Mouse (Mus musculus) stomach, embryonic 16.5 days (tissue): ENCODE measurements around the gene Palm3. TPM values are rescaled to one million over a fixed set of nuclear protein-coding genes. Genes with fewer than 3 reads are reported as not detected.

ENCODE experiments used
- ATAC-seq: fragments of 200-750 bp; cut with Nextera tagmentation; 2 replicates; pipeline ENCODE4 v1.8.0; 2017; ENCODE audit warnings: moderate number of reproducible peaks, moderate TSS enrichment; ENCODE audit not compliant: insufficient read depth, low FRiP score
- H3K27ac ChIP-seq: fragments of 300-500 bp; sonication (generic); 2 replicates; pipeline ENCODE4 v1.5.1; 2014; ENCODE audit warnings: low read length
- H3K27me3 ChIP-seq: fragments of 300-500 bp; sonication (generic); 2 replicates; pipeline ENCODE4 v1.6.1; 2014; ENCODE audit warnings: low read length, control low read depth, mixed read lengths; ENCODE audit not compliant: control insufficient read depth, insufficient read depth
- H3K36me3 ChIP-seq: fragments of 300-500 bp; sonication (generic); 2 replicates; pipeline ENCODE4 v1.6.1; 2014; ENCODE audit warnings: low read length; ENCODE audit not compliant: control insufficient read depth, insufficient read depth
- H3K4me1 ChIP-seq: fragments of 300-500 bp; sonication (generic); 2 replicates; pipeline ENCODE4 v1.6.1; 2014; ENCODE audit warnings: low read length, control low read depth, mixed read lengths; ENCODE audit not compliant: control insufficient read depth, insufficient read depth
- H3K4me2 ChIP-seq: fragments of 300-500 bp; sonication (generic); 2 replicates; pipeline ENCODE4 v1.6.1; 2014; ENCODE audit warnings: low read depth, low read length, mixed read lengths
- H3K4me3 ChIP-seq: fragments of 300-500 bp; sonication (generic); replicated peaks from 2 replicates; pipeline ENCODE4 v1.5.1; 2014; ENCODE audit warnings: mild to moderate bottlenecking, low read length
- H3K9ac ChIP-seq: fragments of 300-500 bp; sonication (generic); 2 replicates; pipeline ENCODE4 v1.6.1; 2014; ENCODE audit warnings: low read length
- H3K9me3 ChIP-seq: fragments of 300-500 bp; sonication (generic); replicated peaks from 2 replicates; pipeline ENCODE4 v1.6.1; 2016; ENCODE audit warnings: low read length, control low read depth; ENCODE audit not compliant: control insufficient read depth
- whole genome bisulfite sequencing: fragments of 180-500 bp; shearing (Covaris S2); extraction: QIAGEN DNeasy Blood & Tissue Kit; methylation state at CpG from one replicate; pipeline ENCODE4 v1.1.7; 2014; 5-methylcytosine and 5-hydroxymethylcytosine counted together
- polyA plus RNA-seq: library from polyadenylated mRNA; unstranded; fragments of >200 nt; fragmentation: Nextera tagmentation; extraction: Ambion mirVana; gene quantifications from 2 replicates; pipeline ENCODE4 v1.2.1, GENCODE M21; 2015

Gene Palm3
- polyA plus RNA-seq, 1 experiment from 2014 or later, result 4.1 TPM

- peak overlapping the region; percentile 51 for H3K4me3 ChIP-seq
- no peak overlapping the region for H3K27ac ChIP-seq
- H3K4me1 ChIP-seq, result peaks cover 26% of the 10 kb centered on the region
- H3K9me3 ChIP-seq, result no peaks in the 10 kb centered on the region
- H3K4me2 ChIP-seq, result peak overlapping the region; percentile 80
- H3K27me3 ChIP-seq, result peaks cover 33% of the 10 kb centered on the region
- H3K36me3 ChIP-seq, result no peaks in the 10 kb centered on the region
- 15% methylated on average over 35 of the region's 35 CpGs for WGBS
- 0 out of 2 replicates have a peak, but pooled peaks have one; percentile 13 for ATAC-seq
- peak overlapping the region; percentile 58; the same call in 1 of the 2 replicates for H3K9ac ChIP-seq
These were observed 8.6 kb upstream of the Palm3 start for GRCm38 (mm10) chr8:84012499-84013165.

GRCm38 (mm10) chr8:84015833-84016232 is 5.4 kb upstream of the Palm3 start:
- peaks cover 23% of the 10 kb centered on the region for H3K27me3 ChIP-seq
- H3K4me3 ChIP-seq, result no peak overlapping the region
- H3K36me3 ChIP-seq, result no peaks in the 10 kb centered on the region
- H3K27ac ChIP-seq, result no peak overlapping the region
- peaks cover 18% of the 10 kb centered on the region for H3K4me1 ChIP-seq
- H3K4me2 ChIP-seq, result no peak overlapping the region
- WGBS, result 92% methylated on average over 5 of the region's 5 CpGs
- ATAC-seq, result no peak
- no peak overlapping the region for H3K9ac ChIP-seq
- H3K9me3 ChIP-seq, result no peaks in the 10 kb centered on the region

- H3K27me3 ChIP-seq, result no peaks in the 10 kb centered on the region
- WGBS, result 72% methylated on average over 9 of the region's 9 CpGs
- no peak overlapping the region for H3K4me3 ChIP-seq
- H3K36me3 ChIP-seq, result no peaks in the 10 kb centered on the region
- H3K27ac ChIP-seq, result no peak overlapping the region
- H3K4me1 ChIP-seq, result peaks cover 25% of the 10 kb centered on the region
- ATAC-seq, result no peak
- H3K9ac ChIP-seq, result no peak overlapping the region
- no peak overlapping the region for H3K4me2 ChIP-seq
- H3K9me3 ChIP-seq, result no peaks in the 10 kb centered on the region
These were observed 1.5 kb upstream of the Palm3 start for GRCm38 (mm10) chr8:84019738-84020137.

- H3K27ac ChIP-seq, result 0 out of 2 replicates have a peak overlapping the region, but pooled peaks have one; percentile 4
- H3K9ac ChIP-seq, result peak overlapping the region; percentile 29
- no peaks in the 10 kb centered on the region for H3K27me3 ChIP-seq
- peaks cover 30% of the 10 kb centered on the region for H3K4me1 ChIP-seq
- no peaks in the 10 kb centered on the region for H3K9me3 ChIP-seq
- ATAC-seq, result no peak
- no peaks in the 10 kb centered on the region for H3K36me3 ChIP-seq
- peak overlapping the region; percentile 10 for H3K4me3 ChIP-seq
- WGBS, result 37% methylated on average over 12 of the region's 12 CpGs
- peak overlapping the region; percentile 37 for H3K4me2 ChIP-seq
These were observed 298 bp downstream of the Palm3 start for GRCm38 (mm10) chr8:84021569-84021968.

GRCm38 (mm10) chr8:84023085-84023484 is 1.8 kb downstream of the Palm3 start:
- peaks cover 35% of the 10 kb centered on the region for H3K4me1 ChIP-seq
- ATAC-seq, result no peak
- H3K4me3 ChIP-seq, result no peak overlapping the region
- no peak overlapping the region for H3K27ac ChIP-seq
- 0 out of 2 replicates have a peak, but pooled peaks cover 5% of the 10 kb centered on the region for H3K27me3 ChIP-seq
- H3K36me3 ChIP-seq, result no peaks in the 10 kb centered on the region
- H3K4me2 ChIP-seq, result no peak overlapping the region
- no peaks in the 10 kb centered on the region for H3K9me3 ChIP-seq
- 10% methylated on average over 5 of the region's 5 CpGs for WGBS
- H3K9ac ChIP-seq, result 0 out of 2 replicates have a peak overlapping the region, but pooled peaks have one; percentile 22

GRCm38 (mm10) chr8:84023631-84024030 is 2.4 kb downstream of the Palm3 start:
- WGBS, result 41% methylated on average over 1 of the region's 1 CpGs
- H3K4me2 ChIP-seq, result no peak overlapping the region

GRCm38 (mm10) chr8:84024171-84024570 is 2.9 kb downstream of the Palm3 start:
- 20% methylated on average over 10 of the region's 10 CpGs for WGBS
- Histone ChIP-seq H3K9ac (no peak overlapping the region), H3K36me3 (no peaks in the 10 kb centered on the region), H3K9me3 (no peaks in the 10 kb centered on the region), H3K4me3 (no peak overlapping the region), H3K4me2 (no peak overlapping the region), H3K27me3 (0 out of 2 replicates have a peak, but pooled peaks cover 5% of the 10 kb centered on the region), H3K27ac (no peak overlapping the region), H3K4me1 (peaks cover 35% of the 10 kb centered on the region)
- ATAC-seq, result no peak

More at GRCm38 (mm10) chr8:84023631-84024030, 2.4 kb downstream of the Palm3 start:
- 0 out of 2 replicates have a peak, but pooled peaks cover 5% of the 10 kb centered on the region for H3K27me3 ChIP-seq
- no peak overlapping the region for H3K27ac ChIP-seq
- no peaks in the 10 kb centered on the region for H3K36me3 ChIP-seq
- peaks cover 35% of the 10 kb centered on the region for H3K4me1 ChIP-seq
- ATAC-seq, result no peak
- H3K9ac ChIP-seq, result no peak overlapping the region
- no peaks in the 10 kb centered on the region for H3K9me3 ChIP-seq
- H3K4me3 ChIP-seq, result no peak overlapping the region

- Histone ChIP-seq H3K9me3 (no peaks in the 10 kb centered on the region), H3K27ac (no peak overlapping the region), H3K4me2 (peak overlapping the region; percentile 68), H3K27me3 (0 out of 2 replicates have a peak, but pooled peaks cover 5% of the 10 kb centered on the region), H3K4me3 (peak overlapping the region; percentile 50), H3K9ac (peak overlapping the region; percentile 65), H3K36me3 (no peaks in the 10 kb centered on the region), H3K4me1 (peaks cover 31% of the 10 kb centered on the region)
- WGBS, result 2% methylated on average over 41 of the region's 41 CpGs
- ATAC-seq, result peak; percentile 59
These were observed 4.6 kb downstream of the Palm3 start for GRCm38 (mm10) chr8:84025863-84026262.

GRCm38 (mm10) chr8:84027449-84027848 is 6.2 kb downstream of the Palm3 start:
- no peaks in the 10 kb centered on the region for H3K9me3 ChIP-seq
- no peak overlapping the region for H3K4me2 ChIP-seq
- 0 out of 2 replicates have a peak, but pooled peaks cover 5% of the 10 kb centered on the region for H3K27me3 ChIP-seq
- H3K27ac ChIP-seq, result no peak overlapping the region
- WGBS, result 16% methylated on average over 10 of the region's 10 CpGs
- no peak for ATAC-seq
- H3K9ac ChIP-seq, result no peak overlapping the region
- peaks cover 23% of the 10 kb centered on the region for H3K4me1 ChIP-seq
- H3K36me3 ChIP-seq, result no peaks in the 10 kb centered on the region
- H3K4me3 ChIP-seq, result no peak overlapping the region
